Mouse (Mus musculus): ENCODE data around the gene Olfr312. TPM values are rescaled to one million over a fixed set of nuclear protein-coding genes. Genes with fewer than 3 reads are reported as not detected.
"Not testable (repeated sequence)": the region's sequence is repeated elsewhere in the genome, so short reads cannot be mapped to it uniquely, and the experiment has no call there.

Olfr312 gene
- polyA plus RNA-seq, 1 experiment from 2014 or later = 0.05 TPM

DNA sequence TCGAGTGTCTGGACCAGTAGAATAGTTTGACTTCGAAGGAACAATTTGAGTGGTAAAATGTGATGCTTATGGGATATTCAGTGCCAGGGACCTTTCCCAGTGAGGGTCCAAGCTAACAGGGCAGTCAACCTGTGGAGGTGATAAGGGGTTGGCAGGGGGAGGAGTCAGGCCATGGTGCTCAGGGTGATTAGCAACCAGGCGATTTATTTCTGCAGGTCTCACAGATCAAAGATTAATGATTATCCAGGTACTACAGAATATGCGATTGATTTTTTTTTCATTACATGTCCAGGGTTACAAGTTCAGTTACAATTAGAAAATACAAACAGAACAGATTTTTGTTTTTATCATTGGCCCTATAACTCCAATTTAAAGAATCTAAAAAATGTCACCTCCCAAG lies 25.2 kb upstream of the Olfr312 start:
- WGBS = 82% methylated on average over 4 of the region's 4 CpGs
- no peak for ATAC-seq (ENCODE audit: low FRiP score)
- H3K27me3 ChIP-seq = no peaks in the 10 kb centered on the region

GRCm38 (mm10) chr11:58804393-58804792 lies 24.6 kb upstream of the Olfr312 start:
- Histone ChIP-seq H3K36me3 (replicated peaks) (no peaks in the 10 kb centered on the region), H3K27me3 (no peaks in the 10 kb centered on the region), H3K27ac (no peak overlapping the region), H3K4me1 (peaks cover 15% of the 10 kb centered on the region), H3K9me3 (no peaks in the 10 kb centered on the region), H3K4me2 (no peak overlapping the region), H3K9ac (no peak overlapping the region), H3K4me3 (replicated peaks) (no peak overlapping the region)
- 79% methylated on average over 2 of the region's 2 CpGs for WGBS
- no peak for ATAC-seq (ENCODE audit: low FRiP score)

More for the DNA sequence above, 25.2 kb upstream of the Olfr312 start:
- H3K4me2 ChIP-seq = no peak overlapping the region
- no peak overlapping the region for H3K27ac ChIP-seq
- H3K9ac ChIP-seq = no peak overlapping the region
- H3K9me3 ChIP-seq = no peaks in the 10 kb centered on the region
- peaks cover 15% of the 10 kb centered on the region for H3K4me1 ChIP-seq
- H3K36me3 ChIP-seq (replicated peaks) = no peaks in the 10 kb centered on the region
- no peak overlapping the region for H3K4me3 ChIP-seq (replicated peaks)

DNA sequence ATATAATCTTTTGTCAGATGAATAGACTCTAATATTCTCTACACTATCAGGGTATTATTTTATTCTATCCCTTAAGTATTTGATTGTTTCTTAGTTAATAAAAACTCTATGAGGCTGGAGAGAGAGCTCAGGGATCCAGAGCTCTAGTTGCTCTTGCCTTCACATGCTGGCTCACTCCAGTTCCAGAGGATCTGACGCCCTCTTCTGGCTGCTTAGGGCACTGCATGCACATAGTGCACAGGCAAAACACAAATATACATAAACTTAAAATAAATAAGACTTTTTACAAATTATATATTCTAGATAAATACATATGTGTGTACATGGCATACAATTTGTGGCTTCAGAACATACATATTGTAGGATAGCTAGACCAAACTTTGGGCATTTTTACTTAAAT lies 17.0 kb upstream of the Olfr312 start:
- no peaks in the 10 kb centered on the region for H3K9me3 ChIP-seq
- no peaks in the 10 kb centered on the region for H3K4me1 ChIP-seq
- H3K27me3 ChIP-seq = no peaks in the 10 kb centered on the region
- 3% methylated on average over 1 of the region's 1 CpGs for WGBS
- no peak overlapping the region for H3K9ac ChIP-seq
- H3K27ac ChIP-seq = no peak overlapping the region
- H3K4me3 ChIP-seq (replicated peaks) = no peak overlapping the region
- H3K36me3 ChIP-seq (replicated peaks) = no peaks in the 10 kb centered on the region
- H3K4me2 ChIP-seq = no peak overlapping the region
- no peak for ATAC-seq (ENCODE audit: low FRiP score)

DNA sequence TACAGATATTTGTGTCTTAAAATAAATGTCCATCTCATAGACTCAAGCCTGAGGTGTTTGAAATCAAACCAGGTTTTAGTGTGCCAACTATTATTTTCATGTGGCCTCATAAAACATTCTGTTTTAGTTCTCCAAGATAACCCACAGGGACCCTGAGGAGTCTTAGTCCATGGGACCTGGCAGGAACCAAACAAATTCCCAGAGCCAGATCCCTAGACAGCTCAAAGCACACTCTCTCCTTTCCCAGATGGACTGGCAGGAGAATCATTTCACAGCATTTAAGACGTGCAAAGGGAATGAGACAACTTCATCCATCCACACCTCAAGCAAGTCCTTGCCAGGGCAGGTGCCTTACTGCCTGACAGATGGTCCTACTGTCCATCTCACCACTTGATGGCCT lies 14.3 kb upstream of the Olfr312 start, which contains the start of gene Olfr313:
Gene Olfr313 (plus strand): TSS at position 301 of the 400 bp plus-strand sequence.
- not testable (repeated sequence) for ATAC-seq (ENCODE audit: low FRiP score)
- 75% methylated on average over 1 of the region's 1 CpGs for WGBS

DNA sequence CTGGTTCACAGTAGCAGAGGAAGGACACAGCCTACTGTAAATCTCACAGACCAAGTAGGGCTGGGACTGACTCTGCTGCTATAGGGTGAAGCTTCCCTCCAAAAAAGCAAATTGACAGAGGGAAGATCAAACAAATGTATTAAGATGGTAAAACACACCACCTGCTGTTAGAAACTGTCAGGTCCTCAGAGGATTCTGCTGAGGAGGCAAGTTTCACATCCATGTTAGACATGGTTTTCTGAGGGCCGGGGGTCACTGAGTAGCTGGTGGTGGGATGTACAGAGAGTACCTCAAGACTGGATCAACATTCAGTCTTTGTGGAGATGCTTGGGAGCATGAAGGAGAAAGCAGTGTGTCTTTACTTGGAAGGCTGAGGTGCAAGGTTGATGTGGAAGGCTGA lies 13.4 kb upstream of the Olfr312 start:
- ATAC-seq (ENCODE audit: low FRiP score) = no peak
- no peak overlapping the region for H3K4me3 ChIP-seq (replicated peaks)
- 94% methylated on average over 1 of the region's 1 CpGs for WGBS

More for the DNA sequence above, 14.3 kb upstream of the Olfr312 start, which contains the start of gene Olfr313:
- H3K4me3 ChIP-seq (replicated peaks); H3K36me3 ChIP-seq (replicated peaks); H3K27ac ChIP-seq; H3K4me2 ChIP-seq; H3K9ac ChIP-seq; H3K27me3 ChIP-seq; H3K4me1 ChIP-seq; H3K9me3 ChIP-seq: not testable (repeated sequence)

GRCm38 (mm10) chr11:58829764-58830163 lies 727 bp downstream of the Olfr312 start:
- Histone ChIP-seq H3K27me3 (no peaks in the 10 kb centered on the region), H3K9ac (no peak overlapping the region), H3K27ac (no peak overlapping the region), H3K4me2 (no peak overlapping the region), H3K36me3 (replicated peaks) (no peaks in the 10 kb centered on the region), H3K4me3 (replicated peaks) (no peak overlapping the region), H3K4me1 (no peaks in the 10 kb centered on the region), H3K9me3 (no peaks in the 10 kb centered on the region)
- WGBS = 89% methylated on average over 3 of the region's 3 CpGs
- no peak for ATAC-seq (ENCODE audit: low FRiP score)

More for the DNA sequence above, 13.4 kb upstream of the Olfr312 start:
- Histone ChIP-seq H3K4me2 (no peak overlapping the region), H3K4me1 (no peaks in the 10 kb centered on the region), H3K27ac (no peak overlapping the region), H3K9ac (no peak overlapping the region), H3K9me3 (no peaks in the 10 kb centered on the region), H3K27me3 (no peaks in the 10 kb centered on the region), H3K36me3 (replicated peaks) (no peaks in the 10 kb centered on the region)

GRCm38 (mm10) chr11:58832541-58832940 lies 3.5 kb downstream of the Olfr312 start:
- not testable (repeated sequence) for H3K27me3 ChIP-seq; H3K27ac ChIP-seq; H3K4me2 ChIP-seq; ATAC-seq (ENCODE audit: low FRiP score); H3K4me3 ChIP-seq (replicated peaks); H3K4me1 ChIP-seq; H3K9ac ChIP-seq; H3K36me3 ChIP-seq (replicated peaks); H3K9me3 ChIP-seq
- WGBS = 78% methylated on average over 3 of the region's 3 CpGs

GRCm38 (mm10) chr11:58838951-58839350 lies 9.9 kb downstream of the Olfr312 start, which contains the start of gene Olfr311:
Olfr311 (plus strand) TSS chr11:58839251.
- not testable (repeated sequence) for H3K4me1 ChIP-seq; H3K4me3 ChIP-seq (replicated peaks); H3K36me3 ChIP-seq (replicated peaks); H3K27ac ChIP-seq; ATAC-seq (ENCODE audit: low FRiP score); H3K9me3 ChIP-seq; H3K9ac ChIP-seq; H3K4me2 ChIP-seq; H3K27me3 ChIP-seq

DNA sequence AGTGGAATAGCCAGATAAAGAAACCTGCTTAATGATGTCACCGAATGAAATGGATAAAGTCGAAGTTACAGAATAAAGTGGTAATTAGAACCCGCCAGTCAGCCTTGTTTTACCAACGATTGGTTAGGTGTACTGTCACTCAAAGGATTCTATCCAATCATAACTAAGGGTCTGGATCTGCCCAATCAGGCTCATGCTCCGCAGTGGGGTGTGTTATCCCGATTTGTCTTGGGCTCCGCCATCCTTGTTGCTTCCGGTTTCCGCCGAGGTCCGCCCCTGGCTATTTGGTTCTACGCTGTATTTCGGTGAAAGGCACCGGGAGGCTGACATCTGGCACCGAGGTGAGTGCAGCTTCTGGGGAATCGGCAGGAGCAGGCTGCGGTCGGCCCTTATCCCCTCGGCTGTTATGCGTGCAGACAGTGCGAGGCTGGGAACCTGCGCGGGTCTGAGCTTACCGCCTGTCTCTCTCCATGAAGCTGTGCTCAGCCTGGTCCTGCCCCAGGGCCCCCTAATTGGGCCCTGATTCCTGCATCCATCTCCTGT lies 18.0 kb downstream of the Olfr312 start, which contains the start of gene Gm12258:
Gene Gm12258 (plus strand): TSS at position 240 of the 543 bp plus-strand sequence.
- Histone ChIP-seq H3K4me3 (replicated peaks) (peak within 1 kb of the TSS; percentile 82), H3K9ac (peak within 1 kb of the TSS; percentile 81), H3K36me3 (replicated peaks) (peaks cover 24% of the 10 kb centered on the region), H3K4me2 (peak within 1 kb of the TSS; percentile 87), H3K9me3 (no peaks in the 10 kb centered on the region), H3K4me1 (peaks cover 9% of the 10 kb centered on the region), H3K27me3 (no peaks in the 10 kb centered on the region), H3K27ac (peak within 1 kb of the TSS; percentile 74)
- under 1% methylated on average over 24 of the region's 24 CpGs for WGBS
- ATAC-seq (ENCODE audit: low FRiP score) = peak; percentile 100

GRCm38 (mm10) chr11:58847636-58848035 lies 18.6 kb downstream of the Olfr312 start:
- peaks cover 9% of the 10 kb centered on the region for H3K4me1 ChIP-seq
- H3K4me3 ChIP-seq (replicated peaks) = peak overlapping the region; percentile 82
- H3K4me2 ChIP-seq = peak overlapping the region; percentile 87
- H3K27me3 ChIP-seq = no peaks in the 10 kb centered on the region
- peaks cover 27% of the 10 kb centered on the region for H3K36me3 ChIP-seq (replicated peaks)
- no peak for ATAC-seq (ENCODE audit: low FRiP score)
- H3K9ac ChIP-seq = peak overlapping the region; percentile 81
- WGBS = 51% methylated on average over 9 of the region's 9 CpGs
- no peak overlapping the region for H3K27ac ChIP-seq
- no peaks in the 10 kb centered on the region for H3K9me3 ChIP-seq

DNA sequence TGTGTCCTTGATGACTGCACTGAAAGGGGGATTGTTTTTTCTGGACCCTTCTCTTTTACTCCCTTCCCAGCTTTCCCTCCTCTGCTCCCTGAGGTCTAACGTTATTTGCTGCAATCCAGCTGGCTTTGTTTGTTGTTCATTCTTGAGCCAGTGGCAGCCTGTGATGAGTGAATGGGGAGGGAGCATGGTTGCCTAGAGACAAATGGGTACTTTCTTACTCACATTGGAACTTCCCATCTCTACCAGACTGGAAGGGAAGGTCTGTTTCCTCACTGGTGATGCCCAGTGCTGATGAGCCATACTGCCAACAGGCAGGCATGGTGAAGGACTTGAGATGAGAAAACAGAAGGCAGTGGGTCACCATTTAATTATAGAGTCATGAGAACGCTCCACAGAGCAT lies 20.7 kb downstream of the Olfr312 start:
- Histone ChIP-seq H3K36me3 (replicated peaks) (peaks cover 40% of the 10 kb centered on the region), H3K27me3 (no peaks in the 10 kb centered on the region), H3K4me2 (no peak overlapping the region), H3K4me3 (replicated peaks) (no peak overlapping the region), H3K4me1 (peaks cover 9% of the 10 kb centered on the region), H3K27ac (no peak overlapping the region), H3K9me3 (no peaks in the 10 kb centered on the region), H3K9ac (no peak overlapping the region)
- no peak for ATAC-seq (ENCODE audit: low FRiP score)
- 67% methylated on average over 2 of the region's 2 CpGs for WGBS

DNA sequence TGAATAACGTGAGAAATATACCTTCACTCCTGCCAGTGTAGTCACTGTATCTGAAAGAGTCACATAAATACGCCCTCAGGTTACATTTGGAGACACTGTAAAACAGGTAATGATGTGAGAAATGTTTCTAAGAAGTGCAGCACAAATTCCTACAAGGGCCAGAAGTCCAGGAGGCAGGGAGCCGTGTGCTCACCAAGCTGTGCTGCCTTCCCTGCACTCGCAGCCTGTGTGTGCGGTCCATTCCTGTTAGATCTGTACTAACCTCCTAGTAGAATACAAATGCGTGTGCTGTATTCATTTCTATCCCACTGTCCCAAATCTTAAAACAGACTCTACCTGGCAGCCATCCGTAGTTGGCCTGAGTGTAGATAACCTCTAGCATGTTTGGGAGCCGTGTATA lies 31.7 kb downstream of the Olfr312 start:
- Histone ChIP-seq H3K36me3 (replicated peaks) (peaks cover 53% of the 10 kb centered on the region), H3K4me3 (replicated peaks) (no peak overlapping the region), H3K4me2 (no peak overlapping the region), H3K9ac (no peak overlapping the region), H3K27me3 (no peaks in the 10 kb centered on the region), H3K4me1 (no peaks in the 10 kb centered on the region), H3K9me3 (peaks cover 10% of the 10 kb centered on the region; the same call in 1 of the 2 replicates), H3K27ac (no peak overlapping the region)
- ATAC-seq (ENCODE audit: low FRiP score) = no peak
- 93% methylated on average over 8 of the region's 8 CpGs for WGBS

All from forebrain, embryonic 12.5 days (tissue).